Mouse (Mus musculus) adipocyte (in vitro differentiated cells): ENCODE measurements around the gene 1700019N19Rik.

ENCODE experiments used
- DNase-seq: peaks from one replicate; pipeline ENCODE4 v3.0.0-alpha.2; 2016; ENCODE audit warnings: low spot score

Gene 1700019N19Rik

DNA sequence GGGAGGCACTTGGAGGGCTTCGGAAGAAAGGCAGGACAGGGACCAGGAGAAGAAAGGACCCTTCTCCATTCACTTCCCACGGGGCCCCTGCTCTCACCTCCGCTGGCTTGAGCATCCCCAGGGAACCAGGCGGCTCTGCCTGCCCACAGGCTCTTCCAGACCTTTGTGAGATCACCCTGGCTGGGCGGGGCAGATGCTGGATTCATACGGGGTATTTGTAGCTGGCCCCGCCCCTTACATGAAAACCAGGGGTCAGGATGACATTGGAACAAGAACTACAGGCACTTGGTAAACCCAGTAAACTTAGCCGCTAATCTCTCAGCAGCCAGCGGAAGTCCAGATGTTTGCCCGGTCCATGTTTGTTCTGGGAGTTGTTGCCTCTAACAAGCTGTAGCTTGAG, at the start of gene 1700019N19Rik:
1700019N19Rik (minus strand) TSS at position 178 of the 400 bp plus-strand sequence.
- DNase-seq, result no peak

- no peak for DNase-seq
These were observed 49.3 kb upstream of the 1700019N19Rik start for GRCm38 (mm10) chr19:58843606-58844005.

DNA sequence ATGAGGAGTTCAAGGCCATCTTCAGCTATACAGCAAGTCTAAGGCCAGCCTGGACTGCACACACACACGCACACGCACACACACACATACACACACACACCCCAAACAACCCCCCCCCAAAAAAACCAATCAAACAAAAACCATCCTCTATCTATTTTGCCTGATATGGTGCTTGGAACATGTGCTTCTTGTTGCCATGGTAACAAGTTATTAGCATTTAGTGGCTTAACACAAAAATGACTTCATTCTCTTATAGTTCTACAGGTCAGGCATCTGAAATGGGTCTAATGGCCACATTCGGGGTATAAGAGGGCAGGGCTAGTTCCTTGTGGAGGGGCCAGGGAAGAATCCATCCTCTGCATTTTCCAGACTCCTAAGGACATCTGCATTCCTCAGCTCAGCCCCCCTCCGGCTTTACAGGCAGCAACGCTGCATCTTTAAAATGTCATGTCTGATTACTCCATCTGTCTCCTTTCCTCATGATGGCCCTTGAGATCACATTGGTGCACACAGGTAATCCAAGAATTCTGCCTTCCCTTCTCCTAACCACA, 46.5 kb upstream of the 1700019N19Rik start:
- no peak for DNase-seq

GRCm38 (mm10) chr19:58839806-58840205, 45.5 kb upstream of the 1700019N19Rik start:
- DNase-seq, result peak; percentile 63

GRCm38 (mm10) chr19:58839345-58839744, 45.1 kb upstream of the 1700019N19Rik start:
- DNase-seq, result no peak

DNA sequence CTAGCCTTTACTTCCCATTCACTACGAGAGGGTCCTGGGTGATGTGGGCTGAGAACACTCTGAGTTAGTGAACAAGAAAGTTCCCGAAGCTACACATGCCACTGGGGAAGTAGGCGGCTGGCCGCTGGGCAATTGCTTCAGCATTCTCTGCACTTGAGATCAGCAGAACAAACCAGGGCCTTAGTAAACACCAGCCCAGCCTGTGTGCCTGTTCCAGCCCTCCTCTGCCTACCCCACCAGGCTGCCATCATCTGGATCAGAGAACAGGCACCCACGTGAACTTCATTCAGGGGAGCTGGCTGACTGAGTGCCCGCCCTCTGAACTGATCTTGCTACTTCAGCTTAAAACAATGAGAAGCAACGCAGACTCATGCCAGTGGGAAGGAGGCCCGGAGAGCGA, 44.4 kb upstream of the 1700019N19Rik start:
- DNase-seq, result no peak

DNA sequence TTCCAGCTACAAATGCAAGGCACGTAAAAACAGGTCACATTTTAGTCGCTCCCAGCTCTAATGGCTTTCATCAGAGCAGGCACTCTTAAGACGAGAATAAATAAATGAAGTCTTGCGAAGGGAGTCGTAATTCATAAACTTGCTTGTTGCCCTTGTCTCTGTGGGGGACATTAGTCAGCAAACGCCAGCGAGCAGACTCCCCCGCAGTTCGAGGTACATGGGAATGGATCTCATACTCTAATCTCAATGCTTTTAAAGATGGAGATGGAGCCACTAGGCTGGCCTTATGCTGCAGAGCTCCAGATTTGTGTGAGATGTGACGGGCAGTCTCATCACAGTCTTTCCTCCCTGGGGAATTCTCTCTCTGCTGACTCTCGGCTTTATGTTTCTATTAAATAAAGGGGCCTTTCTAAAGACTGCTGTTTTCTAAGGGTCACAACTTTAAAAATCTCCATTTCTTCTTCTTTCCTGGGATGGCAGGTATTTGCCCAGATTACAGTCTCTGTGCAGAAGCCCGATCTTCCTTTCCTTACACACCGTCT, 39.4 kb upstream of the 1700019N19Rik start:
- no peak for DNase-seq

- DNase-seq, result no peak
These were observed 38.7 kb upstream of the 1700019N19Rik start for GRCm38 (mm10) chr19:58832988-58833387.

GRCm38 (mm10) chr19:58831280-58831922, 37.1 kb upstream of the 1700019N19Rik start:
- peak; percentile 9 for DNase-seq

DNA sequence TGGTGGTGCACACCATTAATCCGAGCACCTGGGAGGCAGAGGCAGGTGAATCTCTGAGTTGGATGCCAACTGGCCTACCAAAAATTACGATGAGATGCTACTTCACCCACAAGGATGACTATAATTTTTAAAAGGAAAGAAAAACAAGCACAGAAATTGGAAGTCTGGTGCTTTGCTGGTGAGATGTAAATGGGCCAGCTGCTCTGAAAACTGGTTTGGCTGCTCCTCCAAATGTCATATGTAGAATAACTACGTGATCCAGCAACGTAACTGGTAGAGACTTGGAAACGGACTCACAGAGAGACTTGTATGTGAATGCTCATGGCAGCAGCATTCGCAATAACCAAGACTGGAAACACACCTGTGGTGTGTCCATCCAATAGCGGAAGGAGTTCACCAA, 35.9 kb upstream of the 1700019N19Rik start:
- DNase-seq, result no peak

DNA sequence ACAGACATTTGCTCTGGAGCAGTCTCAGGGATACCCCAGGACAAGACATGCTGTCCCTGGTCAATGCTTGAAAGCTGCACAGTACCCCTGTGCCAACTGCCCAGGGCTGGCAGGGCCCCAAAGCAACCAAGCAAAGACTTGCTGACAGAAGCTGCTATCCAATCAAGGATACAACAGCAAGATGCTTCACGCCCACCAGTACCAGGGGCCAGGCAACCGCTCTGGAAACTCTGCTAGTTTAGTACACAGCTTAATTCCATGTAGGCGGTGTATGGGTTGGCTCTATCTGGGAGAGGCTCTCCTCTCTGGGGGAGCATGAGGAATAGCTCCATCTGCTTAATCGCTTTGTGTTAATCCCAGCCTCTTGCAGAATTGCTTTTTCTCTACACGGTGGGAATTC, 35.3 kb upstream of the 1700019N19Rik start:
- DNase-seq, result peak; percentile 23

DNA sequence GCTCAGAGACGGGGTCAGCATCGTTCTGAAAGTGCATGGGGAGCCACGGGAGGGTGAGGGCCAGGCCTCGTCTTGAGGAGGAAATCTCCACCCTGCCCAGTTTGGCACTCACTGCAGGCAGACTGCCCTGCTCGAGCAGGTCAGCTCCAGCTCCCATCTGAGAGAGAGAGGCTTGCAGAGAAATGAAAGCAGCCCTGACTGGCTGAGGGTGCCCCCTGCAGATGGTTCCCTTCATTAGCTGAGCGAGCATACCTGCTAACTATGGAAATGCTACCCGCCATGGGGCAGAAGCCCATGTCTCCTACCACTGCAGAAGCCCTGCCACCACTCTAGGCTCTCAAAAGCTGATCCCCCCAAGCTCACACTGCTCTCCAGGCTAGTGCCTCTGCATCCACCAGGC, 33.4 kb upstream of the 1700019N19Rik start:
- peak; percentile 22 for DNase-seq

DNA sequence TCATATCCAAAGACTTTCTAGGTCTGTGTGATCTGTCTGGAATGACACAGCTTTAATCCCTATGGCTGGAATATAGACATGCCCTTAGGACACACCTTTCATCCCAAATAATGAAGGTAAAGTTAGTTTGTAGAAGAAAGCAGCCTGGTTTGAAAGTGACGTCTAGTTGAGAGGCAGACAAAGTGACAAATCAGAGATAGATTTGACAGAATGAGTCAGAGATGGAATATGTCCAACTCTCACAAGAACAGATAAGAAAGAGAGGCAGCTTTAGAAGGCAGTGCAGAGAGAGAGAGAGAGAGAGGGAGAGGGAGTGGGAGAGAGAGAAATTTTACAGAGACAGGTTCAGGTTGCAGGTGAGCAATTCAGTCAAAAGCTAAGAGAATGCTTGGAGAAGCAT, 30.1 kb upstream of the 1700019N19Rik start:
- no peak for DNase-seq

- no peak for DNase-seq
These were observed 29.0 kb upstream of the 1700019N19Rik start for GRCm38 (mm10) chr19:58823301-58823700.

DNA sequence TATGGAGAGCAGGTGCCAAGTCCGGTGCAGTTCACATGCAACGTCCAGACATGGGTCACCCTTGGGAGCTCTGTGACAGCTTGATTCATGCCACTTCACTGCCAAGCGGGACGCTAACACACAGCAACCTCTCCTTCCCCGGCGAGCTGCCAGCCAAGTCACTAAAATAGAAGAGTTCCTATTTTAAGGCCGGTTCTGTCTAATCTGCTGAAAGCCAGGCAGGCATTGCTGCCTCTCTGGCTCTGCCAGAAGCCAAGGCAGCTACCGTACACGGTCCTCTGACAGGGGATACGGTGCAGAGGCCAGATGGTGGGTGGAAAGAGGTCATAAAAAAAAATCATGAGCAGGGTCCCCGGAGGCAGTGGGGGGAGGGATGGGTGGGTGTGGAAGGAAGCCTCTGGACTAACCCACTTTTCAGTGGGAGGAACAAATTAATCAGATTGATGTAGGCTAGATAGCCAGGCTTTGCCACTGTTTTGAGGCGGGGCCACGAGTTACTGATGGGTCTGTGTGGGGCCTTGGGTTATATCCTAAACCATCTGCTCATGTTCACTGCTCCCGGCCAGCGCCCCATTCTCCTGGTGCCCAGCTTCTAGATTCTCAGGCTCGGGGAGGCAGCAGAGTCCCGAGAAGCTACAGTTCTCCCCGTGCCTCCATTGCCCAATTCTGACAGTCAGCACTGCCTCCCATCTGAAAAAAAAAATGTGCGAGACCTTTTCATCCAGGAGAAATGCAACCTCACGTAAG, 28.4 kb upstream of the 1700019N19Rik start:
- peak; percentile 99 for DNase-seq

- DNase-seq, result no peak
These were observed 24.5 kb upstream of the 1700019N19Rik start for GRCm38 (mm10) chr19:58818571-58819415.

DNA sequence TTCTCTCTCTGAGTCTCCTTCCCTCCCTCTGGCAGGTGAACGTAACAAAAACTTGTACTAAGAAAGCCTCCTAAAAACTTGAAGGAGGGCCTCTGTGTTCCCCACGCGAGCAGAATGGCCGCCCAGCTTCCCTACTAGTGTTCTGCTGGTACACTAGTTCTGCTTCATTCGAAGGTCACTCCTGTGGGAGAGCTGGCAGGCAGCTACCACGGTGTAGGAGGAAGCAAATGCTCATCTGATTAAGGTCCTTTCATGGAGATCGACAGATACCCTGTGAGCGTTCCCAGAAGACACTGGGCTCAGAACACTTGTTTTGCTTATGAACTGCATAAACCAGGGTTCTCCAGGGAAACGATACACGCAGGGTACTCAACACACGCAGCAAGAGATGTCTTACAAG, 23.1 kb upstream of the 1700019N19Rik start:
- no peak for DNase-seq

DNA sequence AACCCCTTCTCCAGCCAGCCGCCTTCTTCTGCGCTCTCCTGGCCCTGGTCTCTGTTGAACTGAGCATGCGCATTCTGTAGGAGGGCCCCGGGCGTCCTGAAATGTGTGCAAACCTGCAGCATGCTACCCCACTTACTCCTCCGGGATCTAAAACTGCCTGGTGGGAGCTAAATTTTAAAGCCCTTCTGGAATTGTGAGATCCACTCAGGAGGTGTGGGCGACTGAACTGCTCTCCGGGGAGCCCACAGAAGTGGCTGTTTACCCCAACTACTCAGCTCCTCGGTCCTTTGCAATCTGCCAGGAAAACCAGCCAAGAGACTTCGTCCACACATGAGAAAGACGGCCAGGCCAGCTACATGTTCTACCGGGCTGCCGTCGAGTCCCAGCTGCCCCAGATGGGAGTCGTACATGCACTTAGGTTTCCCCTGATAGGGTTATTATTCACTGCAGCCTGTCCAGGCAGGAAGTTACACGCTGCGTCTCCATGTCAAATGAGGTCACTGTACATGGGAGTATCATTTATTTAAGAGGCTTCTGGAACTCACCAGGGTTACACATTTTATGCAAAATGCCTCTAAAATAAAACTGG, 22.3 kb upstream of the 1700019N19Rik start:
- no peak for DNase-seq

- no peak for DNase-seq
These were observed 21.1 kb upstream of the 1700019N19Rik start for GRCm38 (mm10) chr19:58815179-58815922.

- no peak for DNase-seq
These were observed 16.3 kb upstream of the 1700019N19Rik start for GRCm38 (mm10) chr19:58810536-58810935.

- no peak for DNase-seq
These were observed 14.6 kb upstream of the 1700019N19Rik start for GRCm38 (mm10) chr19:58808864-58809263.
